Mouse (Mus musculus): ENCODE measurements at regions not wholly inside any gene's neighbourhood (a gene's known extent, or its start where the extent isn't known, plus 50 kb on each side); places are given as distances from the start of the nearest gene placed in this dataset.

- no peak for DNase-seq (ENCODE audit: low spot score)
Observed at GRCm38 (mm10) chr12:50935516-50935915, 286.6 kb upstream of the Prkd1 start.

GRCm38 (mm10) chr12:50932496-50932895 is 283.6 kb upstream of the Prkd1 start:
- no peak for DNase-seq (ENCODE audit: low spot score)

GRCm38 (mm10) chr12:50929641-50930040 is 280.7 kb upstream of the Prkd1 start:
- no peak for DNase-seq (ENCODE audit: low spot score)

DNA sequence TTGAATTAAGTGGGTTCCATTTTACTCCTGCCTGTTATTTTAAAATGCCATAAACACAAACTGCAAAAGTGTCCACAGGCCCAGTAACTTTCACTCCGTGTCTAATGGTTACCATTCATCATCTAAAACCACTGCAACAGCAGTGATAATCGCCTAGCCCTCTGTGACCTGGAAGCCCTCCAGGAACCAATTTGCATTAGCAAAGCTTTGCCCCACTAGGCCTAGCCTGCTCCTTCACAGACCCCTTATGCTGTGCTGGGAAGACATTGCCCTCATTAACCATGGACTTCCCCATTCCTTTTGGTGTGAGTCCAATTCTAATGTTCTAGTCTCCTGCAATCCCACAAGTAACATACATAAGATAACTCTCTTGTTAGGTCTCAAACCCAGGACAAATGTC is 277.3 kb upstream of the Prkd1 start:
- no peak for DNase-seq (ENCODE audit: low spot score)

DNA sequence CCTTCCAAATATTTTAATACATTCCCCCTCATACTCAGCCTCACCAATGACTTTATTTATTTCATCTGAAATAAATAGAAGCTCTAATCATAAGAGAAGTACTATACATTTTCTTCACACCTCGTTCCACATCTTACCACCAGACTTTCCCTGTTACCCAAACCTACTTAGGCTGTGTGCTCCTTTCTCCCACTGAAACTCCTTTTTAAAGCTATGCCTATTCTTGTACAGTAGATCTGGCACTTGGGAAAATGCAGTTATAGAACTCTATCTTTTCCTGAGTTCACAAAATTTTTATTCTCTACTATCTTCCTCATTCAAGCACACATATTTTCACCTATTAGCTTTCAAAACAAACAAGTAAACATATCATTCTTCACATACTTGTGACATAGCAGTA is 272.8 kb upstream of the Prkd1 start:
- DNase-seq (ENCODE audit: low spot score), result no peak

- peak; percentile 24 for DNase-seq (ENCODE audit: low spot score)
Observed at GRCm38 (mm10) chr12:50899609-50900447, 250.9 kb upstream of the Prkd1 start.

DNA sequence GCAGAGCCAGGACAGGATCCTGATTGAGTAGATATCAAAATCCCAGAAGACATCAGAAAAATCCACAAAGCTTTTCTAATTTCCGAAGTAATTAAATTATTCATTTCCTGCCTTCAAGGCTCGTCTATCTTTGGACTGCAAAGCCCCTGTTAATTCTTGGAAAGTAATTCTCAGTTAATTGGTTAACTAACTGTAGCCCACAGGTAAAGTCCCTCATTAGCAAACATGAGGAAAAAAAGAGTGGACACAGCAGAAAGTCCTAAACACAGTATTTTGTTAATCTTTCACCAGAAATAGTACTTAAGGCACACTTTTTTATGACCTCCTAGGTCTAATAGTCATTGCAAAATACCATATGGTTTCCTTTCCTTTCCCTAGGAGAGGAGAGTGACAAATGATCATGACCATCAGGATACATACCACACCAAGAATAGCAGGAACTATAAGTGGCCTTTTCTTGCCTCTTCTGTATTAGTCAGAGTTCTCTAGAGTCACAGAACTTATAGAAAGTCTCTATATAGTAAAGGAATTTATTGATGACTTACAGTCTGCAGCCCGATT is 248.8 kb upstream of the Prkd1 start:
- no peak for DNase-seq (ENCODE audit: low spot score)

DNA sequence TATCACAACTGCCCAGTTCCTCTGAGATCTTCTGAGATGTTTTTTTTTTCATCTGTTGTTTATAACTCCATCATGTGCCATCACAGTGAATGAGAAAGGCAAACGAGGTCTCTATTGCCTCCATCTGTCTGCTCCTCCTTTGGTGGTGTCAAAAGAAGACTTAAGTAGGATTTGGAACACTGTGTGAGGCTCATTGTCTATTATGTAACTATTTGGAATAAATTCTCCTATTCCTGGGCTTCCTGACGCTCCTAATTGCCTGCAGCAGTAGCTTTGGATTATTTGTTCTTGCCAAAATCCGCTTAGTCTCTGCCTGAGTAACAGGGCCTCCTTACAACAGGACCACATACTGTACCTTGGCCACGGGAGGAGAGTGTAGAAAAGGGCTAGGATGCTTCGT is 244.7 kb upstream of the Prkd1 start:
- DNase-seq (ENCODE audit: low spot score), result no peak

- no peak for DNase-seq (ENCODE audit: low spot score)
Observed at GRCm38 (mm10) chr12:50875796-50876195, 226.9 kb upstream of the Prkd1 start.

- no peak for DNase-seq (ENCODE audit: low spot score)
Observed at GRCm38 (mm10) chr12:50874024-50874398, 225.1 kb upstream of the Prkd1 start.

DNA sequence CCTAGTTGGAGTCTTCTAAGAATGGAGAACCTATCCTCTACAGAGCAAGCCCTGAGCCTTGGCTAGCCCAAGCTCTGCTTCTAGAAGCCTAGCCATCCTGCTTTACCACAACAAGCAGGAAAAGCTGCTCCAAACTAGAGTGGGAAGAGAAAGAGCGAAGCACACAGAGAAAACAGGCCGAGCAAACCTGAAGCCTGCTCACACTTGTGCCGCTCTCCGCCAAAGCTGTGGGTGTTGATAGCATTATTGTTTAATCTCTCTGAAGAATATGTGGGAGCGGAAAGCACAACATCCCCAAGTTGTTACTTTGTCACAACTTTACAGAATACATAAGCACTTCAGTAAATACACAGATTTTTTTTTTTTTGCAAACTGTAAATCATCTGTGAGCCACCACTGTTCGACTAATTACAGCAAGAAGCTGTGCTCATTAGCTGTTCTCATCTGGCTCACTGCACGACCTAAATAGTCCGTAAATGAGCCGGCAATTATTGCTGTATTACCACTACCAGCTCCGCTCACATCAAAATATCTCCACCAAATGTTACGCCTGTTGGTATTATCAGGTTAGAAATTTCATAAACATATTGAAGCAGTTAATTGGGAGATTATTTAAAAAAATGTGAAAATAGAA is 224.6 kb upstream of the Prkd1 start:
- no peak for DNase-seq (ENCODE audit: low spot score)

- no peak for DNase-seq (ENCODE audit: low spot score)
Observed at GRCm38 (mm10) chr12:50851644-50852043, 202.7 kb upstream of the Prkd1 start.

DNA sequence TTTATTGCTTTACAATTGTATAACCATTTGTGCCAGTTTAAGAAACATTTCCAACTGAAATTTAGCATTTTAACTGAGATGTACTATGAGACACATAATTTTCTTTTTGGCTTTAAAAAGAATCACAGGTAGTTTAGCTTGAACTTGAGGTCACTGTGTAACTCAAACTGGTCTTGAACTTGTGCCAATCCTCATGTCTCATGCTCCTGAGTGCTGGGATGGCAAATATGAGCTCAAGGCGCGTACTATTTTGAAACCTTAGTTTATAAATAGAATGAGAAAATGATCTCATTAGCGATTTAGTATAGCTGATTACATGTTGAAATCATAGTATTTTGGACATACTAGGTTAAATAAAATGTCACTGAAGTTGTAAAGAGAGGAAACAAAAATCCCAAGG is 199.1 kb upstream of the Prkd1 start:
- no peak for DNase-seq (ENCODE audit: low spot score)

- DNase-seq (ENCODE audit: low spot score), result no peak
Observed at GRCm38 (mm10) chr12:50842744-50843143, 193.8 kb upstream of the Prkd1 start.

GRCm38 (mm10) chr12:50839391-50839790 is 190.5 kb upstream of the Prkd1 start:
- no peak for DNase-seq (ENCODE audit: low spot score)

GRCm38 (mm10) chr12:50808731-50809281 is 159.9 kb upstream of the Prkd1 start:
- no peak for DNase-seq (ENCODE audit: low spot score)

GRCm38 (mm10) chr12:50804391-50804790 is 155.5 kb upstream of the Prkd1 start:
- no peak for DNase-seq (ENCODE audit: low spot score)

- no peak for DNase-seq (ENCODE audit: low spot score)
Observed at GRCm38 (mm10) chr12:50765156-50765940, 116.5 kb upstream of the Prkd1 start.

GRCm38 (mm10) chr12:50764457-50764856 is 115.6 kb upstream of the Prkd1 start:
- no peak for DNase-seq (ENCODE audit: low spot score)

- no peak for DNase-seq (ENCODE audit: low spot score)
Observed at GRCm38 (mm10) chr12:50734135-50734534, 85.2 kb upstream of the Prkd1 start.

- no peak for DNase-seq (ENCODE audit: low spot score)
Observed at GRCm38 (mm10) chr12:50712615-50713014, 63.7 kb upstream of the Prkd1 start.
